Mouse (Mus musculus): ENCODE measurements around the gene Cep295nl.
A peak's percentile ranks its signal among the peaks of the same experiment; 100 is the strongest.

The Cep295nl gene

GRCm38 (mm10) chr11:118355205-118355604 is 12.9 kb upstream of the Cep295nl start:
- DNase-seq (ENCODE audit: low read depth) = peak; percentile 60

- no peak for DNase-seq (ENCODE audit: low read depth)
Observed at GRCm38 (mm10) chr11:118354636-118355191, 12.4 kb upstream of the Cep295nl start.

GRCm38 (mm10) chr11:118349494-118349893 is 7.2 kb upstream of the Cep295nl start:
- no peak for DNase-seq (ENCODE audit: low read depth)

- no peak for DNase-seq (ENCODE audit: low read depth)
Observed at GRCm38 (mm10) chr11:118348877-118349276, 6.6 kb upstream of the Cep295nl start.

- no peak for DNase-seq (ENCODE audit: low read depth)
Observed at GRCm38 (mm10) chr11:118348419-118348818, 6.1 kb upstream of the Cep295nl start.

GRCm38 (mm10) chr11:118347911-118348310 is 5.6 kb upstream of the Cep295nl start:
- no peak for DNase-seq (ENCODE audit: low read depth)

GRCm38 (mm10) chr11:118347391-118347790 is 5.1 kb upstream of the Cep295nl start:
- DNase-seq (ENCODE audit: low read depth) = no peak

- DNase-seq (ENCODE audit: low read depth) = no peak
Observed at GRCm38 (mm10) chr11:118346395-118347096, 4.2 kb upstream of the Cep295nl start.

GRCm38 (mm10) chr11:118345693-118346092 is 3.4 kb upstream of the Cep295nl start:
- DNase-seq (ENCODE audit: low read depth) = no peak

GRCm38 (mm10) chr11:118343629-118344028 is 1.3 kb upstream of the Cep295nl start:
- DNase-seq (ENCODE audit: low read depth) = no peak

GRCm38 (mm10) chr11:118337491-118338168 is 4.7 kb downstream of the Cep295nl start:
- DNase-seq (ENCODE audit: low read depth) = no peak

- DNase-seq (ENCODE audit: low read depth) = no peak
Observed at GRCm38 (mm10) chr11:118333431-118333830, 8.9 kb downstream of the Cep295nl start.

GRCm38 (mm10) chr11:118332376-118332775 is 9.9 kb downstream of the Cep295nl start:
- no peak for DNase-seq (ENCODE audit: low read depth)

- DNase-seq (ENCODE audit: low read depth) = no peak
Observed at GRCm38 (mm10) chr11:118330777-118331176, 11.5 kb downstream of the Cep295nl start.

- DNase-seq (ENCODE audit: low read depth) = no peak
Observed at GRCm38 (mm10) chr11:118330361-118330760, 11.9 kb downstream of the Cep295nl start.

- no peak for DNase-seq (ENCODE audit: low read depth)
Observed at GRCm38 (mm10) chr11:118328947-118329346, 13.4 kb downstream of the Cep295nl start.

GRCm38 (mm10) chr11:118328511-118328910 is 13.8 kb downstream of the Cep295nl start:
- no peak for DNase-seq (ENCODE audit: low read depth)

GRCm38 (mm10) chr11:118326991-118327971 is 15.0 kb downstream of the Cep295nl start:
- DNase-seq (ENCODE audit: low read depth) = no peak

GRCm38 (mm10) chr11:118326491-118326890 is 15.8 kb downstream of the Cep295nl start:
- DNase-seq (ENCODE audit: low read depth) = no peak

- DNase-seq (ENCODE audit: low read depth) = no peak
Observed at GRCm38 (mm10) chr11:118324541-118324940, 17.8 kb downstream of the Cep295nl start.

- no peak for DNase-seq (ENCODE audit: low read depth)
Observed at GRCm38 (mm10) chr11:118323974-118324373, 18.3 kb downstream of the Cep295nl start.

GRCm38 (mm10) chr11:118322647-118323046 is 19.7 kb downstream of the Cep295nl start:
- no peak for DNase-seq (ENCODE audit: low read depth)

Measured in c-Kit-positive CD71-negative TER-119-negative erythroid progenitor cells, embryonic 14.5 days (primary cell).